Mouse (Mus musculus) cerebellum, postnatal 14 days (tissue): ENCODE measurements around the gene Ddx27.
A peak's percentile ranks its signal among the peaks of the same experiment; 100 is the strongest.

Source experiments
- DNase-seq, 2 experiments: peaks; one replicate each; pipeline ENCODE4 v3.0.0; 2021; ENCODE audit warnings: mixed read lengths in 2 of 2

The Ddx27 gene

GRCm38 (mm10) chr2:167014702-167015381 lies at the start of gene Ddx27:
Ddx27 (plus strand) TSS chr2:167015193.
- peak; percentile 93 to 95 for DNase-seq

GRCm38 (mm10) chr2:166973153-166973552 lies 41.8 kb upstream of the Ddx27 start:
- DNase-seq: no peak

- DNase-seq: no peak
These were observed 40.7 kb upstream of the Ddx27 start for GRCm38 (mm10) chr2:166974177-166974872.

- no peak for DNase-seq
These were observed 38.6 kb upstream of the Ddx27 start for GRCm38 (mm10) chr2:166976356-166976755.

- no peak for DNase-seq
These were observed 37.5 kb upstream of the Ddx27 start for GRCm38 (mm10) chr2:166977490-166977889.

- no peak for DNase-seq
These were observed 34.8 kb upstream of the Ddx27 start for GRCm38 (mm10) chr2:166980161-166980560.

- no peak for DNase-seq
These were observed 31.6 kb upstream of the Ddx27 start for GRCm38 (mm10) chr2:166983351-166983894.

- DNase-seq: no peak
These were observed 24.1 kb upstream of the Ddx27 start for GRCm38 (mm10) chr2:166990861-166991260.

- DNase-seq: no peak
These were observed 23.0 kb upstream of the Ddx27 start for GRCm38 (mm10) chr2:166991945-166992344.

GRCm38 (mm10) chr2:166995021-166995795 lies 19.8 kb upstream of the Ddx27 start:
- DNase-seq: peak; percentile 55 to 63

- peak; percentile 98 for DNase-seq
These were observed 19.0 kb upstream of the Ddx27 start, which contains the start of gene Stau1 for GRCm38 (mm10) chr2:166995796-166996532. Stau1 (minus strand) TSS chr2:166996299.

- no peak for DNase-seq
These were observed 18.5 kb upstream of the Ddx27 start for GRCm38 (mm10) chr2:166996533-166996894.

GRCm38 (mm10) chr2:167001486-167001885 lies 13.5 kb upstream of the Ddx27 start:
- no peak for DNase-seq

- DNase-seq: peak; percentile 87 to 90
These were observed 10.7 kb upstream of the Ddx27 start for GRCm38 (mm10) chr2:167004099-167004854.

- DNase-seq: peak in 1 of 2 experiments; percentile 22
These were observed 8.6 kb upstream of the Ddx27 start for GRCm38 (mm10) chr2:167006355-167006754.

GRCm38 (mm10) chr2:167007001-167007491 lies 7.9 kb upstream of the Ddx27 start:
- DNase-seq: peak; percentile 77 to 78

- peak; percentile 43 to 58 for DNase-seq
These were observed 7.4 kb upstream of the Ddx27 start for GRCm38 (mm10) chr2:167007565-167007964.

GRCm38 (mm10) chr2:167009483-167009882 lies 5.5 kb upstream of the Ddx27 start:
- no peak for DNase-seq

GRCm38 (mm10) chr2:167010546-167010945 lies 4.4 kb upstream of the Ddx27 start:
- DNase-seq: no peak

GRCm38 (mm10) chr2:167015382-167015718 lies 357 bp downstream of the Ddx27 start:
- DNase-seq: no peak

GRCm38 (mm10) chr2:167019396-167019795 lies 4.4 kb downstream of the Ddx27 start:
- DNase-seq: no peak

GRCm38 (mm10) chr2:167028553-167028952 lies 13.6 kb downstream of the Ddx27 start:
- DNase-seq: no peak
